Mouse (Mus musculus) hindbrain, postnatal 0 days (tissue): Measurements from ENCODE around the gene Arhgef40. TPM values are rescaled to one million over a fixed set of nuclear protein-coding genes. Genes with fewer than 3 reads are reported as not detected.

ENCODE experiments used
- ATAC-seq: fragments of 200-750 bp; cut with Nextera tagmentation; 2 replicates; pipeline ENCODE4 v1.8.0; 2017; ENCODE audit warnings: mild to moderate bottlenecking, moderate TSS enrichment, moderate library complexity
- DNase-seq: peaks from one replicate; pipeline ENCODE4 v3.0.0-alpha.2; 2015; ENCODE audit warnings: low spot score
- H3K27ac ChIP-seq: fragments of 300-500 bp; sonication (generic); 2 replicates; pipeline ENCODE4 v1.5.1; 2014; ENCODE audit warnings: mild to moderate bottlenecking
- H3K27me3 ChIP-seq: fragments of 300-500 bp; sonication (generic); 2 replicates; pipeline ENCODE4 v1.6.1; 2014; ENCODE audit warnings: low read length, mixed read lengths; ENCODE audit not compliant: insufficient read depth
- H3K36me3 ChIP-seq: fragments of 300-500 bp; sonication (generic); 2 replicates; pipeline ENCODE4 v1.6.1; 2014; ENCODE audit warnings: low read length, mixed read lengths; ENCODE audit not compliant: insufficient read depth
- H3K4me1 ChIP-seq: fragments of 300-500 bp; sonication (generic); 2 replicates; pipeline ENCODE4 v1.6.1; 2014; ENCODE audit warnings: antibody characterized with exemption, low read length, mixed read lengths; ENCODE audit not compliant: insufficient read depth
- H3K4me2 ChIP-seq: fragments of 300-500 bp; sonication (generic); 2 replicates; pipeline ENCODE4 v1.6.1; 2014; ENCODE audit warnings: low read depth, mild to moderate bottlenecking, low read length, moderate library complexity, mixed read lengths
- H3K4me3 ChIP-seq: fragments of 300-500 bp; sonication (generic); 2 replicates; pipeline ENCODE4 v1.5.1; 2014; ENCODE audit warnings: low read length
- H3K9ac ChIP-seq: fragments of 300-500 bp; sonication (generic); replicated peaks from 2 replicates; pipeline ENCODE4 v1.6.1; 2014; ENCODE audit warnings: mild to moderate bottlenecking, low read length, moderate library complexity, mixed read lengths
- H3K9me3 ChIP-seq: fragments of 300-500 bp; sonication (generic); 2 replicates; pipeline ENCODE4 v1.6.1; 2016; ENCODE audit warnings: low read length, mixed read lengths
- CTCF ChIP-seq: IDR thresholded peaks from 2 replicates; pipeline ENCODE4 v1.5.1; 2016; ENCODE audit warnings: antibody characterized with exemption, control low read depth, low read depth
- WGBS: fragments of 180-500 bp; shearing (Covaris S2); extraction: QIAGEN DNeasy Blood & Tissue Kit; methylation state at CpG from one replicate; pipeline ENCODE4 v1.1.7; 2014; 5-methylcytosine and 5-hydroxymethylcytosine counted together
- polyA plus RNA-seq: library from polyadenylated mRNA; unstranded; fragments of >200 nt; fragmentation: Nextera tagmentation; extraction: Ambion mirVana; gene quantifications from 2 replicates; pipeline ENCODE4 v1.2.1, GENCODE M21; 2015
- total RNA-seq: library from RNA; depleted of rRNA; stranded (reverse); fragments of >200 nt; gene quantifications from 2 replicates; pipeline ENCODE4 v1.2.3, GENCODE M21; 2014

Gene Arhgef40
- total and polyA plus RNA-seq, 2 experiments from 2014 or later: 56.4 to 124 TPM

DNA sequence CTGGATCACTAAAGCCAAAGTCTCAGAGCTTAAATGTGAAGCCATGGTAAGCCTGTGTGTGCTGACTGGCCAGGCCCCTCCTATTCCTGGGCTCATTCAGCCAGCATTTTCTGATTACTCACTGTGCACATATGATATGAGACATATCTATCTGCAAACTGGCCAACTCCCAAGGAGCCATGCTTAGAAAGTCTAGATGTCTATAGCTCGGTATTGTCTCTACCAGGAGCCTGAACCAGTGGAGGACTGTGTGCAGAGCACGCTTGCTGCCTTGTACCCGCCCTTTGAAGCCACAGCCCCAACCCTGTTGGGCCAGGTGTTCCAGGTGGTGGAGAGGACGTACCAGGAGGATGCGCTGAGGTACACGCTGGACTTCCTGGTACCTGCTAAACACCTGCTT is 2.7 kb downstream of the Arhgef40 start:
- H3K36me3 ChIP-seq: peaks cover 36% of the 10 kb centered on the region
- H3K27me3 ChIP-seq: no peaks in the 10 kb centered on the region
- no peak for ATAC-seq
- no peak overlapping the region for H3K4me3 ChIP-seq
- H3K4me2 ChIP-seq: 0 out of 2 replicates have a peak overlapping the region, but pooled peaks have one; percentile 93
- H3K4me1 ChIP-seq: peaks cover 8% of the 10 kb centered on the region; the same call in 1 of the 2 replicates
- no peaks in the 10 kb centered on the region for H3K9me3 ChIP-seq
- H3K27ac ChIP-seq: no peak overlapping the region
- 92% methylated on average over 6 of the region's 6 CpGs for WGBS
- no peak for DNase-seq
- H3K9ac ChIP-seq: no peak overlapping the region
- no peak for TF ChIP-seq CTCF

DNA sequence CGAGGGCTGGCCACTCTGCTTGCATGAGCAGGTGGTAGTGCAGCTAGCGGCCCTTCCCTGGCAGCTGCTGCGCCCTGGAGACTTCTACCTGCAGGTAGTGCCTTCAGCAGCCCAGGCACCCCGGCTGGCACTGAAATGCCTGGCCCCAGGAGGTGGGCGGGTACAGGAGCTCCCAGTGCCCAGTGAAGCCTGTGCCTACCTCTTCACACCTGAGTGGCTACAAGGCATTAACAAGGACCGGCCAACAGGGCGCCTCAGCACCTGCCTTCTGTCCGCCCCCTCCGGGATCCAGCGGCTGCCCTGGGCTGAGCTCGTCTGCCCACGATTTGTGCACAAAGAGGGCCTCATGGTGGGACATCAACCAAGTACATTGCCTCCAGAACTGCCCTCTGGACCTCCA is 4.2 kb downstream of the Arhgef40 start:
- H3K4me3 ChIP-seq: no peak overlapping the region
- H3K36me3 ChIP-seq: peaks cover 38% of the 10 kb centered on the region
- TF ChIP-seq CTCF: no peak
- peaks cover 4% of the 10 kb centered on the region; the same call in 1 of the 2 replicates for H3K4me1 ChIP-seq
- no peak overlapping the region for H3K4me2 ChIP-seq
- ATAC-seq (no peak), DNase-seq (no peak)
- 71% methylated on average over 12 of the region's 12 CpGs for WGBS
- H3K27ac ChIP-seq: no peak overlapping the region
- no peaks in the 10 kb centered on the region for H3K9me3 ChIP-seq
- H3K27me3 ChIP-seq: no peaks in the 10 kb centered on the region
- no peak overlapping the region for H3K9ac ChIP-seq

DNA sequence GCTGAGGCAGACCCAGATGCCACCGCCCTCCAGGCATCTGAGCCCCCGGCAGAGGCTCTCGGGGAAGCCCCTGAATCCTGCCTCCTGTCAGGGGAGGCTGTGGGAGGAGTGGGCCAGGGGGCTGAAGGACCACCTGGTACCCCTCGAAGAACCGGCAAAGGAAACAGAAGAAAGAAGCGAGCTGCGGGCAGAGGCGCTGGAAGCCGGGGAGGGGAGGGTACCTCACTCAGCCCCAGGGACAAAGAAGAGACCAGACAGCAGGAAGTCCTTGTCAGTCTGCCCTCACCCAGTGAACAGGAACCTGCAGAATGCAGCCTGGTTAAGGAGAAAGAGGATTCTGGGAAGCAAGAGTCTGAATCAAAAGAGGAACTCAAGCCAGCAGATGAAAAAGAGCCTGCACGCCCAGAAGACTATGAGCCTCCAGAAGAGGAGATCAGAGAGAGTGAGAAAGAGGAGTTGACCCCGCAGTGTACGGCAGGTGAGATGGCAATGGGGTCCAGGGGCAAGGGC is 5.0 kb downstream of the Arhgef40 start:
- DNase-seq (no peak), ATAC-seq (no peak)
- Histone ChIP-seq H3K9me3 (no peaks in the 10 kb centered on the region), H3K4me3 (no peak overlapping the region), H3K36me3 (peaks cover 43% of the 10 kb centered on the region), H3K4me2 (no peak overlapping the region), H3K4me1 (0 out of 2 replicates have a peak, but pooled peaks cover 4% of the 10 kb centered on the region), H3K27ac (no peak overlapping the region), H3K27me3 (no peaks in the 10 kb centered on the region), H3K9ac (no peak overlapping the region)
- TF ChIP-seq CTCF: no peak
- WGBS: 53% methylated on average over 12 of the region's 12 CpGs

DNA sequence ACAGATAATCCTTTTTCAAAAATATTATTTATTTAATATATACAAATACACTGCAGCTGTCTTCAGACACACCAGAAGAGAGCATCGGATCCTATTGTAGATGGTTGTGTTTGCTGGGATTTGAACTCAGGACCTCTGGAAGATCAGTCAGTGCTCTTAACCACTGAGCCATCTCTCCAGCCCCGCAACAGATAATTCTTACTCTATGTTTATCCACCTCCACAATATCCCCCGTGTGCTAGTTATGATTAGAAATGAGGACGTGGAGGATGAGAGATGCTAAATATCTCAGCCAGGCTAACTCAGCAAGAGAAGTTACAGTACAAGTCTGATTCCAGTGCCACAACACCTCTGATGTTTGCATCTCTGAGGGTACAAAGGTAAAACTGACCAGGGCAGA is 9.9 kb downstream of the Arhgef40 start:
- H3K27me3 ChIP-seq: no peaks in the 10 kb centered on the region
- no peak overlapping the region for H3K4me2 ChIP-seq
- no peak overlapping the region for H3K4me3 ChIP-seq
- H3K4me1 ChIP-seq: no peaks in the 10 kb centered on the region
- H3K9ac ChIP-seq: no peak overlapping the region
- no peak overlapping the region for H3K27ac ChIP-seq
- DNase-seq (no peak), ATAC-seq (no peak)
- H3K9me3 ChIP-seq: no peaks in the 10 kb centered on the region
- peaks cover 57% of the 10 kb centered on the region for H3K36me3 ChIP-seq
- WGBS: 86% methylated on average over 4 of the region's 4 CpGs
- TF ChIP-seq CTCF: no peak

DNA sequence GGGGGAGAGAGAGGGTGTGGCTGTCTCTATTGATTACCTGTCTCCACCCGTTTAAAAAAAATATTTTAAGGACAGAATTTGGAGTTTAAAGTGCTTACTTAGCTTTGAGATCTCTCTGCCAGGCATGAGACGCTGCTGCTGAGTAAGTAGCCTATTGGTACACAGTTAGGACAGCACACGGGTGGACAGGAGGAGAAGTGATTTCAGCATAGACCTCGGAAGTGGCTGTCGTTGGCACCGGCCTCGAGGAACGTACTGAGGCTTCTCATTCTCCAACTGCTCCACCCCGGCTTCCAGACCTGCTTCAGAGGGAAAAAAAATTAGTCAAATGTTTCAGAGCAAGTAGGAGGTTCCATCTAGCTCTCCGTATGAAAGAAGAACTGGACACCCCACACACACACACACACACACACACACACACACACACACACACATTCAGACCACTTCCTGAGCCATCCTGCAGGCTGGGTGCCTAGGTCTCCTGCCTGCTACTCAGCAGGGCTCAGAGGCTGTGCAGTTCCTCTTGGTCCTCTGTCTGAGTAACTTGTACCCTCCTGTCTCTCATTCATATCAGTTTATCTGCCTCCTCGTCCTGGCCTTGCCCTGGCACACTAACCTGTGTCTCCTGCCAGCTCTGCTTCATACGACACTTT is 10.8 kb downstream of the Arhgef40 start:
- TF ChIP-seq CTCF: no peak
- ATAC-seq (no peak), DNase-seq (no peak)
- no peaks in the 10 kb centered on the region for H3K4me1 ChIP-seq
- H3K9me3 ChIP-seq: no peaks in the 10 kb centered on the region
- no peak overlapping the region for H3K4me3 ChIP-seq
- no peak overlapping the region for H3K4me2 ChIP-seq
- no peak overlapping the region for H3K9ac ChIP-seq
- H3K27me3 ChIP-seq: no peaks in the 10 kb centered on the region
- 79% methylated on average over 12 of the region's 12 CpGs for WGBS
- H3K36me3 ChIP-seq: peaks cover 55% of the 10 kb centered on the region
- no peak overlapping the region for H3K27ac ChIP-seq

DNA sequence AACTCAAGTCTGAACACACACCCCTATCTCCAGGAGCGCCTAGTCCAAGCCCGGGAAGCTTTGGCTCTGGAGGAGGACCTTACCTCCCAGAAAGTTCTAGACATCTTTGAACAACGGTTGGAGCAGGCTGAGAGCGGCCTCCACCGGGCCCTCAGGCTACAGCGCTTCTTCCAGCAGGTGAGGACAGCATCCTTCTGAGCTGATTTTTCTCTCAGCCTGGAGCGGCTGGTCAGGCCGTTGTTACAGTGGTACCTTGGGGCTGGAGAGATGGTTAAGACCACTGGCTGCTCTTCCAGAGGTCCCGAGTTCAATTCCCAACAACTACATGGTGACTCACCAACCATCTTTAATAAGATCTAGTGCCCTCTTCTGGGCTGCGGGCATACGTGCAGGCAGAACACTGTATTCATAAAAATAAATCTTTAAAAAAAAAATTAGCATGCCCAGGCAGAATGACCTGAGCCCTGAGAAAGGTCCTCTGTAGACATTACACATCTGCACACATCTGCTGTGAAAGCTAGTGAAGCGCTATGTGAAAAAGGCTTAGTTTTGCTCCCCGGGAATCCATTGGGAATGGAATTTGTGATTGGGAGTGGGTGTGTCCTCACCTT is 11.8 kb downstream of the Arhgef40 start:
- H3K4me1 ChIP-seq: no peaks in the 10 kb centered on the region
- no peak overlapping the region for H3K4me2 ChIP-seq
- no peaks in the 10 kb centered on the region for H3K27me3 ChIP-seq
- TF ChIP-seq CTCF: peak; percentile 47
- no peak overlapping the region for H3K9ac ChIP-seq
- H3K9me3 ChIP-seq: no peaks in the 10 kb centered on the region
- 84% methylated on average over 13 of the region's 13 CpGs for WGBS
- peak overlapping the region; percentile 41; the same call in 1 of the 2 replicates for H3K27ac ChIP-seq
- no peak overlapping the region for H3K4me3 ChIP-seq
- DNase-seq (peak; percentile 39), ATAC-seq (0 out of 2 replicates have a peak, but pooled peaks have one; percentile 3)
- peaks cover 52% of the 10 kb centered on the region for H3K36me3 ChIP-seq

DNA sequence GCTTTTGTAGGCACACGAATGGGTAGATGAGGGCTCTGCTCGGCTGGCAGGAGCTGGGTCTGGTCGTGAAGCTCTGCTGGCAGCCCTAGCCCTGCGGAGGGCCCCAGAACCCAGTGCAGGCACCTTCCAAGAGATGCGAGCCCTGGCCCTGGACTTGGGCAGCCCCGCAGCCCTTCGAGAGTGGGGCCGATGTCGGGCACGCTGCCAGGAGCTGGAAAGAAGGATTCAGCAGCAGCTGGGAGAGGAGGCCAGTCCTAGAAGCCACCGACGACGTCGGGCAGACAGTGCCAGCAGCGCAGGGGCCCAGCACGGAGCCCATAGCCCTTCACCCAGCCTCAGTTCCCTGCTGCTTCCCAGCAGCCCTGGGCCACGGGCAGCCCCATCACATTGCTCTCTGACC is 12.3 kb downstream of the Arhgef40 start:
- H3K4me3 ChIP-seq: no peak overlapping the region
- no peaks in the 10 kb centered on the region for H3K4me1 ChIP-seq
- no peak overlapping the region for H3K9ac ChIP-seq
- WGBS: 34% methylated on average over 17 of the region's 17 CpGs
- no peak for TF ChIP-seq CTCF
- H3K36me3 ChIP-seq: peaks cover 47% of the 10 kb centered on the region
- ATAC-seq: peak; percentile 64
- DNase-seq: peak; percentile 70
- H3K27ac ChIP-seq: peak overlapping the region; percentile 41; the same call in 1 of the 2 replicates
- H3K4me2 ChIP-seq: no peak overlapping the region
- H3K9me3 ChIP-seq: no peaks in the 10 kb centered on the region
- no peaks in the 10 kb centered on the region for H3K27me3 ChIP-seq
